In the genomic region with DNA sequence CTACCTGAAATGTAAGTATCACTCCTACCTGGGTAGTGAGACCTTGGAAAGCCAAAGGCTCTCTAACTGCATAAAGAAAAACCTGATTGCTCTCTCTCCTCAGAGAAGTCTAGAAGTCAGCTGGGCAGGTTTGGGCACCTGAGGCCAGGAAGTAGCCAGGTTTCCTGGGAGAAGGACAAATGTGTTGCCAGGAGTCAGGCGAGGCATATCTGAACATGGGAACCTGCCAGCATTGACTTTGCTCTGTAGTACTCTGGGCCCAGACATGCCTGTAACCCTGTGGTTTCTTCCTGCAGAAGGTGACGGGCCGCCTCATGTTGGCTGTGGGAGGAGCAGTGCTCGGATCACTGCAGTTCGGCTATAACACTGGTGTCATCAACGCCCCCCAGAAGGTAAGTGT, we compare ENCODE assay signal across 20 mouse cellular contexts. TPM values are rescaled to one million over a fixed set of nuclear protein-coding genes. Genes with fewer than 3 reads are reported as not detected.
DNase-seq lines count a peak whose midpoint lies in the region; ATAC-seq and TF ChIP-seq lines count a peak whose summit lies in the region.
"Had no signal": no experiment of that assay in that cellular context is flagged by ENCODE, and none has a peak within 500 bp of the region (broad histone marks: within the 10 kb centered on the region; RNA-seq: fewer than 3 reads in every experiment).

No protein-coding gene starts in this region.

- H3K27ac ChIP-seq in heart, embryonic 10.5 days, result peak overlapping the region; percentile 83; the same call in 1 of the 2 replicates
- H3K27ac ChIP-seq in kidney, adult 2 months (ENCODE audit: insufficient read depth, low read depth, low read length), result peak overlapping the region; percentile 87
- no peak overlapping the region for H3K27ac ChIP-seq in kidney, embryonic 14.5 days (ENCODE audit: low read depth, low read length)
- peak overlapping the region; percentile 42; the same call in 1 of the 2 replicates for H3K27ac ChIP-seq in liver, embryonic 14.5 days
- H3K27ac ChIP-seq: embryonic facial prominence, embryonic 12.5 days; forebrain, embryonic 10.5 days; hindbrain, embryonic 14.5 days; intestine, embryonic 15.5 days; limb, embryonic 12.5 days had no signal

- TF ChIP-seq CTCF in kidney, adult 2 months (conservative IDR thresholded peaks at IDR 0.05; ENCODE audit: insufficient read depth, insufficient read length, low read depth, low read length), result no peak
- TF ChIP-seq CTCF in liver, embryonic 14.5 days (IDR thresholded peaks at IDR 0.05; ENCODE audit: low read depth), result no peak

- peaks cover 98% of the 10 kb centered on the region for H3K4me1 ChIP-seq in heart, embryonic 10.5 days
- peaks cover 25% of the 10 kb centered on the region; the same call in 1 of the 2 replicates for H3K4me1 ChIP-seq in kidney, adult 2 months (ENCODE audit: control insufficient read depth, insufficient read depth, low read length)
- peaks cover 23% of the 10 kb centered on the region for H3K4me1 ChIP-seq in kidney, embryonic 14.5 days (ENCODE audit: control insufficient read depth, insufficient read depth, low read length)
- peaks cover 47 to 77% of the 10 kb centered on the region in 2 experiments for H3K4me1 ChIP-seq in liver, embryonic 14.5 days (replicated peaks; ENCODE audit: control insufficient read depth in 2 of 2, insufficient read depth in 2 of 2, low read length in 1 of 2)

- TF ChIP-seq EP300 in liver, embryonic 14.5 days (IDR thresholded peaks at IDR 0.05; ENCODE audit: low read depth), result no peak

- no peaks in the 10 kb centered on the region for H3K27me3 ChIP-seq in heart, embryonic 10.5 days (ENCODE audit: insufficient read depth, poor library complexity, severe bottlenecking)
- no peaks in the 10 kb centered on the region for H3K27me3 ChIP-seq in kidney, adult 2 months (replicated peaks; ENCODE audit: control insufficient read depth, insufficient read depth, low read length)
- no peaks in the 10 kb centered on the region for H3K27me3 ChIP-seq in kidney, embryonic 14.5 days (ENCODE audit: control insufficient read depth, insufficient read depth, low read length)
- H3K27me3 ChIP-seq in liver, embryonic 14.5 days (ENCODE audit: control insufficient read depth, insufficient read depth, low read length), result no peaks in the 10 kb centered on the region
- H3K27me3 ChIP-seq: embryonic facial prominence, embryonic 12.5 days; intestine, embryonic 15.5 days; limb, embryonic 12.5 days; Patski had no signal

- peaks cover 84% of the 10 kb centered on the region for H3K36me3 ChIP-seq in heart, embryonic 10.5 days
- H3K36me3 ChIP-seq in kidney, adult 2 months (ENCODE audit: control insufficient read depth, insufficient read depth, low read length), result no peaks in the 10 kb centered on the region
- peaks cover 35% of the 10 kb centered on the region for H3K36me3 ChIP-seq in kidney, embryonic 14.5 days (ENCODE audit: control insufficient read depth, insufficient read depth, low read length)
- peaks cover 99% of the 10 kb centered on the region for H3K36me3 ChIP-seq in liver, embryonic 14.5 days (replicated peaks; ENCODE audit: control insufficient read depth, insufficient read depth, low read depth)

- H3K4me3 ChIP-seq in heart, embryonic 10.5 days, result no peak overlapping the region
- no peak overlapping the region for H3K4me3 ChIP-seq in kidney, adult 2 months (ENCODE audit: insufficient read depth, low read depth, low read length)
- H3K4me3 ChIP-seq in kidney, embryonic 14.5 days (ENCODE audit: low read length), result no peak overlapping the region
- no peak overlapping the region for H3K4me3 ChIP-seq in liver, embryonic 14.5 days (ENCODE audit: insufficient read depth in 1 of 2, low read depth in 2 of 2, low read length in 2 of 2)
- H3K4me3 ChIP-seq: embryonic facial prominence, embryonic 12.5 days; forebrain, embryonic 10.5 days; intestine, embryonic 15.5 days; limb, embryonic 12.5 days had no signal

- WGBS in heart, embryonic 10.5 days, result 79% methylated on average over 6 of the region's 6 CpGs
- 67% methylated on average over 6 of the region's 6 CpGs for WGBS in kidney, adult 2 months
- 91% methylated on average over 6 of the region's 6 CpGs for WGBS in kidney, embryonic 14.5 days
- 83% methylated on average over 6 of the region's 6 CpGs for WGBS in liver, embryonic 14.5 days (ENCODE audit: insufficient replicate concordance)

- no peak for TF ChIP-seq POLR2A in kidney, adult 2 months (IDR thresholded peaks at IDR 0.05; ENCODE audit: low read depth, low read length)

- H3K4me2 ChIP-seq in kidney, embryonic 14.5 days (replicated peaks; ENCODE audit: low read depth, low read length), result no peak overlapping the region
- no peak overlapping the region for H3K4me2 ChIP-seq in liver, embryonic 14.5 days (ENCODE audit: low read depth)
- H3K4me2 ChIP-seq: embryonic facial prominence, embryonic 12.5 days; hindbrain, embryonic 14.5 days; intestine, embryonic 15.5 days; limb, embryonic 12.5 days had no signal

- no peak for ATAC-seq in kidney, embryonic 14.5 days (ENCODE audit: low FRiP score, low TSS enrichment)
- no peak for ATAC-seq in liver, embryonic 14.5 days (ENCODE audit: insufficient read depth)
- ATAC-seq: activated CD4-positive, CD25-positive, alpha-beta regulatory T cell, adult 4 months; intestine, embryonic 15.5 days; Patski had no signal

- H3K9ac ChIP-seq in kidney, embryonic 14.5 days (ENCODE audit: low read depth, low read length), result no peak overlapping the region
- H3K9ac ChIP-seq in liver, embryonic 14.5 days (replicated peaks), result no peak overlapping the region
- H3K9ac ChIP-seq: embryonic facial prominence, embryonic 12.5 days; hindbrain, embryonic 14.5 days; intestine, embryonic 15.5 days; limb, embryonic 12.5 days had no signal

- H3K9me3 ChIP-seq in heart, embryonic 10.5 days, result no peaks in the 10 kb centered on the region
- no peaks in the 10 kb centered on the region for H3K9me3 ChIP-seq in kidney, embryonic 14.5 days (ENCODE audit: control insufficient read depth, low read length)
- H3K9me3 ChIP-seq in liver, embryonic 14.5 days (ENCODE audit: control insufficient read depth, low read length), result no peaks in the 10 kb centered on the region
- H3K9me3 ChIP-seq: embryonic facial prominence, embryonic 12.5 days; forebrain, embryonic 10.5 days; intestine, embryonic 15.5 days; limb, embryonic 12.5 days had no signal

- no peak for DNase-seq in heart, embryonic 10.5 days (ENCODE audit: low spot score)
- DNase-seq in heart, adult 9 months (ENCODE audit: low spot score in 2 of 2), result no peak
- peak; percentile 50 for DNase-seq in kidney, adult 2 months
- DNase-seq in 416B (ENCODE audit: low read depth), result peak; percentile 12
- no peak for DNase-seq in liver, embryonic 14.5 days (ENCODE audit: low read depth in 3 of 3, low spot score in 3 of 3)
- no peak for DNase-seq in spleen, adult 18-20 months
- no peak for DNase-seq in layer of hippocampus, adult 9-11 months
- DNase-seq: adrenal gland, postnatal 14 days; cerebellum, adult 2 months; heart, postnatal 14 days; kidney, postnatal 36 days; thymus, postnatal 25 days had no signal

RNA-seq across cellular contexts. Expression of gene Slc2a1, which starts 11.6 kb away (rescaled TPM):
- polyA plus RNA-seq in heart, embryonic 10.5 days (2016; fragmentation: Nextera tagmentation; extraction: Ambion mirVana), result 549 and 607 TPM in 2 replicates
- polyA plus RNA-seq in kidney, adult 2 months (2012; rRNA removed), result 78.4 and 89.6 TPM in 2 replicates
- polyA plus RNA-seq in kidney, embryonic 14.5 days (2014; fragmentation: Nextera tagmentation; extraction: Ambion mirVana), result 53.6 and 74.1 TPM in 2 replicates
- polyA plus RNA-seq in liver, embryonic 14.5 days (2012; rRNA removed), result 173 and 192 TPM in 2 replicates
- polyA plus RNA-seq in liver, embryonic 14.5 days (2014; fragmentation: Nextera tagmentation; extraction: Ambion mirVana), result 259 and 296 TPM in 2 replicates

RNA-seq across cellular contexts. Expression of gene Zfp691, which starts 53.9 kb away (rescaled TPM):
- 8.1 and 10.0 TPM in 2 replicates for polyA plus RNA-seq in heart, embryonic 10.5 days (2016; fragmentation: Nextera tagmentation; extraction: Ambion mirVana)
- 16.6 and 19.3 TPM in 2 replicates for polyA plus RNA-seq in kidney, adult 2 months (2012; rRNA removed)
- polyA plus RNA-seq in kidney, embryonic 14.5 days (2014; fragmentation: Nextera tagmentation; extraction: Ambion mirVana), result 10.2 and 11.0 TPM in 2 replicates
- 2.6 and 3.3 TPM in 2 replicates for polyA plus RNA-seq in liver, embryonic 14.5 days (2012; rRNA removed)
- polyA plus RNA-seq in liver, embryonic 14.5 days (2014; fragmentation: Nextera tagmentation; extraction: Ambion mirVana), result 1.5 and 2.3 TPM in 2 replicates

Comparison
In these comparisons a context has a peak if more than half of its experiments do, and no peak if none do; other contexts are left out.
1. DNase-seq: peak in kidney, adult 2 months (single experiment) and 416B (single experiment); none in heart, embryonic 10.5 days (single experiment), heart, adult 9 months (0 of 2), liver, embryonic 14.5 days (0 of 3), spleen, adult 18-20 months (0 of 2) and layer of hippocampus, adult 9-11 months (single experiment).